Mouse (Mus musculus): Measurements from ENCODE around the gene Spg7. TPM values are rescaled to one million over a fixed set of nuclear protein-coding genes. Genes with fewer than 3 reads are reported as not detected.
"Not testable (repeated sequence)": the region's sequence is repeated elsewhere in the genome, so short reads cannot be mapped to it uniquely, and the experiment has no call there.

Gene Spg7
- polyA plus RNA-seq, 1 experiment from 2014 or later: 47.2 TPM

GRCm38 (mm10) chr8:123042158-123042973 lies 20.4 kb upstream of the Spg7 start, which contains the start of gene Ankrd11:
Gene Ankrd11, minus strand, starts transcription at chr8:123042277.
- ATAC-seq (replicated peaks): peak; percentile 97
- no peaks in the 10 kb centered on the region for H3K9me3 ChIP-seq
- H3K4me3 ChIP-seq: peak within 1 kb of the TSS; percentile 100
- H3K36me3 ChIP-seq: no peaks in the 10 kb centered on the region
- peaks cover 46% of the 10 kb centered on the region for H3K4me1 ChIP-seq
- H3K27ac ChIP-seq (replicated peaks): peak within 1 kb of the TSS; percentile 96
- H3K9ac ChIP-seq (replicated peaks): peak within 1 kb of the TSS; percentile 98
- WGBS: under 1% methylated on average over 89 of the region's 91 CpGs
- H3K27me3 ChIP-seq: no peaks in the 10 kb centered on the region
- H3K4me2 ChIP-seq (replicated peaks): peak within 1 kb of the TSS; percentile 75

DNA sequence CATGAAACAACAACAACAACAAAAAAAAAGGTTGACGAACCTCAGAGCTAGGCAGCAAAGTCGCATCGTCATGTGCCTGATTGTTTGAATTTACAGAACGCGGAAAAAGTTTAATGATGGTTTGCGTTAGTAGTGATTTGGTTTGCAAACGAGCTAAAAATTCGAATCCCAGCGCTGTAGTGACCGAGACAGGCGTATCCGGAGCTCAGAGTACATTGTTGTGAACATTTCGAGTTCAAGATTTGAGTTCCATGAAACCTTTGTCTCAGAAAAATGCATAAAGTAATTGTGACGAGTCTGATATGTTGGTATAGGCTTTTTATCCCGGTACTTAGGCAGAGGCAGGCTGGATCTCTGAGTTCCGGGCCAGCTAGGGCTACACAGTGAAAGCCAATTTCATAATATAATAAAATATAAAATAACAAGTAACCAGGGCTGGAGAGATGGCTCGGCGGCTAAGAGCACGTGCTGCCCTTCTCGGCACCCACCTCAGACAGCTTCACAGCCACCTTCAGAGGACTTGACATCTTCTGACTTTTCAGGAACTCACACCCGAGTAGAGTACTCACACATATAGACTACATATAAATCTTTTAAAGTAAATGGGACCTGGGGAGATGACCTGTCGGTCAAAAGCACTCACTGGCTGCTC lies 19.6 kb upstream of the Spg7 start:
- Histone ChIP-seq H3K9ac (replicated peaks) (peak overlapping the region; percentile 81), H3K4me2 (replicated peaks) (peak overlapping the region; percentile 73), H3K9me3 (no peaks in the 10 kb centered on the region), H3K4me3 (peak overlapping the region; percentile 100), H3K4me1 (peaks cover 46% of the 10 kb centered on the region), H3K27ac (replicated peaks) (peak overlapping the region; percentile 96), H3K36me3 (no peaks in the 10 kb centered on the region), H3K27me3 (no peaks in the 10 kb centered on the region)
- no peak for ATAC-seq (replicated peaks)
- 26% methylated on average over 22 of the region's 22 CpGs for WGBS

DNA sequence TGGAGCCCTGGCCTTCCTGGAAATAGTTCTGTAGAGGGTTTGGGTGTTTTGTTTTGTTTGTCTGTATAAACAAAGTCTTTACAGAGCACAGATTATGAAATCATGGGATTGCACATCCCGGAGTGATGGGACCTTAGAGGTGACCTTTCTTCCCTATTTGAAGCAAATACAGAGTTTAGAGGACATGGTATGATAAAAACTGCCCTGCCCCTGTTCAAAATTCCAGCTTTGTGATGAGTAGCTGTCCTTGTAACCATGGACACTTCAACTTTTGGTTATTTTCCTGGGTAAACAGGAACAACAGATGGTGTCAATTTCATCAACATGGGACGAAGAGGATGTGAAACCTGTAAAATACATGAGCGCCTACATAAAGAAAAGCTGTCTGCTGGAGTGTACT lies 18.8 kb upstream of the Spg7 start:
- WGBS: 91% methylated on average over 3 of the region's 3 CpGs
- ATAC-seq (replicated peaks): no peak
- Histone ChIP-seq H3K4me1 (peaks cover 37% of the 10 kb centered on the region), H3K36me3 (no peaks in the 10 kb centered on the region), H3K9ac (replicated peaks) (no peak overlapping the region), H3K27me3 (no peaks in the 10 kb centered on the region), H3K9me3 (no peaks in the 10 kb centered on the region), H3K27ac (replicated peaks) (no peak overlapping the region), H3K4me2 (replicated peaks) (no peak overlapping the region), H3K4me3 (no peak overlapping the region)

GRCm38 (mm10) chr8:123044743-123045425 lies 17.9 kb upstream of the Spg7 start:
- not testable (repeated sequence) for H3K9me3 ChIP-seq; H3K4me2 ChIP-seq (replicated peaks); H3K9ac ChIP-seq (replicated peaks); H3K27ac ChIP-seq (replicated peaks); H3K4me3 ChIP-seq; ATAC-seq (replicated peaks); H3K36me3 ChIP-seq; H3K27me3 ChIP-seq
- 95% methylated on average over 23 of the region's 23 CpGs for WGBS
- H3K4me1 ChIP-seq: peaks cover 28% of the 10 kb centered on the region

GRCm38 (mm10) chr8:123046706-123047105 lies 16.0 kb upstream of the Spg7 start:
- Histone ChIP-seq H3K4me1 (peaks cover 16% of the 10 kb centered on the region), H3K4me2 (replicated peaks) (no peak overlapping the region), H3K4me3 (no peak overlapping the region), H3K27ac (replicated peaks) (no peak overlapping the region), H3K27me3 (no peaks in the 10 kb centered on the region), H3K9me3 (no peaks in the 10 kb centered on the region), H3K36me3 (no peaks in the 10 kb centered on the region), H3K9ac (replicated peaks) (no peak overlapping the region)
- ATAC-seq (replicated peaks): no peak
- WGBS: 84% methylated on average over 4 of the region's 4 CpGs

GRCm38 (mm10) chr8:123047827-123048226 lies 14.9 kb upstream of the Spg7 start:
- WGBS: 92% methylated on average over 7 of the region's 7 CpGs
- no peak overlapping the region for H3K4me3 ChIP-seq
- H3K9ac ChIP-seq (replicated peaks): no peak overlapping the region
- H3K27ac ChIP-seq (replicated peaks): no peak overlapping the region
- no peak for ATAC-seq (replicated peaks)
- H3K4me2 ChIP-seq (replicated peaks): no peak overlapping the region
- no peaks in the 10 kb centered on the region for H3K27me3 ChIP-seq
- no peaks in the 10 kb centered on the region for H3K36me3 ChIP-seq
- H3K4me1 ChIP-seq: peaks cover 16% of the 10 kb centered on the region
- H3K9me3 ChIP-seq: no peaks in the 10 kb centered on the region

GRCm38 (mm10) chr8:123048402-123048801 lies 14.3 kb upstream of the Spg7 start:
- H3K4me3 ChIP-seq: no peak overlapping the region
- no peak overlapping the region for H3K27ac ChIP-seq (replicated peaks)
- no peak overlapping the region for H3K4me2 ChIP-seq (replicated peaks)
- no peaks in the 10 kb centered on the region for H3K27me3 ChIP-seq
- no peak overlapping the region for H3K9ac ChIP-seq (replicated peaks)
- no peaks in the 10 kb centered on the region for H3K36me3 ChIP-seq
- no peak for ATAC-seq (replicated peaks)
- 92% methylated on average over 7 of the region's 7 CpGs for WGBS
- H3K9me3 ChIP-seq: no peaks in the 10 kb centered on the region
- peaks cover 11% of the 10 kb centered on the region for H3K4me1 ChIP-seq

GRCm38 (mm10) chr8:123051458-123051857 lies 11.3 kb upstream of the Spg7 start:
- H3K27ac ChIP-seq (replicated peaks): no peak overlapping the region
- H3K4me2 ChIP-seq (replicated peaks): no peak overlapping the region
- H3K9ac ChIP-seq (replicated peaks): no peak overlapping the region
- H3K9me3 ChIP-seq: no peaks in the 10 kb centered on the region
- H3K4me1 ChIP-seq: no peaks in the 10 kb centered on the region
- WGBS: 75% methylated on average over 5 of the region's 5 CpGs
- ATAC-seq (replicated peaks): no peak
- no peaks in the 10 kb centered on the region for H3K36me3 ChIP-seq
- no peaks in the 10 kb centered on the region for H3K27me3 ChIP-seq
- H3K4me3 ChIP-seq: no peak overlapping the region

DNA sequence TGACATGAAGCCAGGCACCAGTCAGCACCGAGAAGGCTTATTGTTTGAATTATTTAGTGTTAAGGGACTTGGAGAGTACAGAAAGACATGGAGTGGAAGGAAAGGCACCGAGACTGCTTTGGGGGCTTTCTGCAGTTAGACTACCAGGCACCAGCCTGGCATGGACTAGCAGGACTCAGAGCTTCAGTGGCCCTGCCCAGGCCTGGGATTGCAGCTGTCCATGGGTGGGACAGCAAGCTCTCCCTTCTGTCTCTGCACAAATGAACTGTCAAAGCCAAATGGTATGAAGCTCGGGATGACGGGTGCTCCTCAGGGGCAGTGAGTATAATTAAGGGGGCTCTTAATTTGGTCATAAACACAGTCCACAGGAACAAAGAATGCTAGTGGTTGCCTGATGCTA lies 1.3 kb downstream of the Spg7 start:
- Histone ChIP-seq H3K4me1 (peaks cover 25% of the 10 kb centered on the region), H3K4me2 (replicated peaks) (peak overlapping the region; percentile 63), H3K36me3 (no peaks in the 10 kb centered on the region; the same call in 1 of the 2 replicates), H3K27me3 (no peaks in the 10 kb centered on the region), H3K9me3 (no peaks in the 10 kb centered on the region), H3K4me3 (peak overlapping the region; percentile 84; the same call in 1 of the 2 replicates), H3K27ac (replicated peaks) (peak overlapping the region; percentile 94; the same call in 1 of the 2 replicates), H3K9ac (replicated peaks) (peak overlapping the region; percentile 87)
- no peak for ATAC-seq (replicated peaks)
- WGBS: 78% methylated on average over 4 of the region's 4 CpGs

DNA sequence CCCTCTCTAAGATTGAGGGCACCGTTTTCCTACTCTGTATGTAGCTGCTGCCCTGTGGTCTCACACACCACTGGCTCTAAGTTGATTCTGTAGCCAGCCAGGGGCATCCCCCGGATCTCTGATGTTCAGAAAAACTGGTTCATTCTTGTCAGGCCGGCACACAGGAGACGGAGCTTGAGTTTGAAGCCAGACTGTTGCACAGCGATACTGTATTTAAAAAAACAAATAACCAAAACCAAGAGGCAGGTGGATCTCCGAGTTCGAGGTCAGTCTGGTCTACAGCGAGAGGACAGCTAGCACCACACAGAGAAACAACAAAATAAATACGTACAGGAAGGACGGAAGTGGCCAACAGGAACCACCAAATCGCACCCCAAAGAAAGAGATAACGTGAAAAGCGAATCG lies 2.1 kb downstream of the Spg7 start:
- peak; percentile 47 for ATAC-seq (replicated peaks)

GRCm38 (mm10) chr8:123065214-123066100 lies 2.7 kb downstream of the Spg7 start:
- WGBS: under 1% methylated on average over 84 of the region's 84 CpGs
- Histone ChIP-seq H3K36me3 (peaks cover 4% of the 10 kb centered on the region), H3K4me2 (replicated peaks) (peak overlapping the region; percentile 63)

More for the DNA sequence above, 2.1 kb downstream of the Spg7 start:
- peak overlapping the region; percentile 87 for H3K9ac ChIP-seq (replicated peaks)
- 2% methylated on average over 14 of the region's 14 CpGs for WGBS
- no peaks in the 10 kb centered on the region for H3K9me3 ChIP-seq
- peaks cover 25% of the 10 kb centered on the region for H3K4me1 ChIP-seq
- H3K4me3 ChIP-seq: peak overlapping the region; percentile 84
- H3K36me3 ChIP-seq: no peaks in the 10 kb centered on the region; the same call in 1 of the 2 replicates
- peak overlapping the region; percentile 94 for H3K27ac ChIP-seq (replicated peaks)
- peak overlapping the region; percentile 63 for H3K4me2 ChIP-seq (replicated peaks)
- H3K27me3 ChIP-seq: no peaks in the 10 kb centered on the region

More at GRCm38 (mm10) chr8:123065214-123066100, 2.7 kb downstream of the Spg7 start:
- Histone ChIP-seq H3K4me3 (peak overlapping the region; percentile 84), H3K4me1 (peaks cover 25% of the 10 kb centered on the region), H3K9me3 (no peaks in the 10 kb centered on the region), H3K27me3 (no peaks in the 10 kb centered on the region), H3K27ac (replicated peaks) (peak overlapping the region; percentile 94), H3K9ac (replicated peaks) (peak overlapping the region; percentile 87)
- peak; percentile 97 for ATAC-seq (replicated peaks)

Measured in forebrain, embryonic 15.5 days (tissue).